Mouse (Mus musculus) small intestine, adult 2 months (tissue): ENCODE results near the gene Ppp1r13l. TPM values are rescaled to one million over a fixed set of nuclear protein-coding genes. Genes with fewer than 3 reads are reported as not detected.

Experiments
- H3K27ac ChIP-seq: fragments of 200-500 bp; 2 replicates; pipeline ENCODE4 v1.5.1; 2012; ENCODE audit warnings: low read depth, low read length, control low read depth, inconsistent platforms; ENCODE audit not compliant: insufficient read depth
- H3K27me3 ChIP-seq: fragments of 200-500 bp; 2 replicates; pipeline ENCODE4 v1.6.1; 2012; ENCODE audit warnings: mild to moderate bottlenecking, moderate library complexity, low read length, inconsistent platforms; ENCODE audit not compliant: control insufficient read depth, insufficient read depth
- H3K36me3 ChIP-seq: fragments of 200-500 bp; 2 replicates; pipeline ENCODE4 v1.6.1; 2012; ENCODE audit warnings: mild to moderate bottlenecking, low read length, control low read depth, inconsistent platforms; ENCODE audit not compliant: control insufficient read depth, insufficient read depth
- H3K4me1 ChIP-seq: fragments of 200-500 bp; 2 replicates; pipeline ENCODE4 v1.6.1; 2012; ENCODE audit warnings: low read length, inconsistent platforms, mixed read lengths; ENCODE audit not compliant: control insufficient read depth, insufficient read depth, insufficient read length
- H3K4me3 ChIP-seq: fragments of 200-500 bp; 2 replicates; pipeline ENCODE4 v1.5.1; 2012; ENCODE audit warnings: low read depth, mild to moderate bottlenecking, control low read depth, inconsistent platforms, low read length, moderate library complexity
- CTCF ChIP-seq: fragments of 200-500 bp; IDR thresholded peaks from 2 replicates; pipeline ENCODE4 v1.5.1; 2012; ENCODE audit warnings: low read depth, mild to moderate bottlenecking, control low read depth, inconsistent platforms, low read length, moderate library complexity, mixed read lengths; ENCODE audit not compliant: insufficient replicate concordance, insufficient read length; ENCODE audit errors: extremely low read depth
- POLR2A ChIP-seq: fragments of 200-500 bp; IDR thresholded peaks from 2 replicates; pipeline ENCODE4 v1.6.1; 2012; ENCODE audit warnings: low read depth, mild to moderate bottlenecking, control low read depth, inconsistent platforms, low read length, moderate library complexity
- WGBS: fragments of 180-500 bp; shearing (Covaris S2); methylation state at CpG from one replicate; pipeline ENCODE4 v1.1.7; 2018; 5-methylcytosine and 5-hydroxymethylcytosine counted together
- polyA plus RNA-seq: library from polyadenylated mRNA; depleted of rRNA; stranded (reverse); fragments of >200 nt; gene quantifications from 2 replicates; pipeline ENCODE4 v1.2.3, GENCODE M21; 2012

Ppp1r13l gene
- polyA plus RNA-seq, 1 experiment: 10.4 TPM

DNA sequence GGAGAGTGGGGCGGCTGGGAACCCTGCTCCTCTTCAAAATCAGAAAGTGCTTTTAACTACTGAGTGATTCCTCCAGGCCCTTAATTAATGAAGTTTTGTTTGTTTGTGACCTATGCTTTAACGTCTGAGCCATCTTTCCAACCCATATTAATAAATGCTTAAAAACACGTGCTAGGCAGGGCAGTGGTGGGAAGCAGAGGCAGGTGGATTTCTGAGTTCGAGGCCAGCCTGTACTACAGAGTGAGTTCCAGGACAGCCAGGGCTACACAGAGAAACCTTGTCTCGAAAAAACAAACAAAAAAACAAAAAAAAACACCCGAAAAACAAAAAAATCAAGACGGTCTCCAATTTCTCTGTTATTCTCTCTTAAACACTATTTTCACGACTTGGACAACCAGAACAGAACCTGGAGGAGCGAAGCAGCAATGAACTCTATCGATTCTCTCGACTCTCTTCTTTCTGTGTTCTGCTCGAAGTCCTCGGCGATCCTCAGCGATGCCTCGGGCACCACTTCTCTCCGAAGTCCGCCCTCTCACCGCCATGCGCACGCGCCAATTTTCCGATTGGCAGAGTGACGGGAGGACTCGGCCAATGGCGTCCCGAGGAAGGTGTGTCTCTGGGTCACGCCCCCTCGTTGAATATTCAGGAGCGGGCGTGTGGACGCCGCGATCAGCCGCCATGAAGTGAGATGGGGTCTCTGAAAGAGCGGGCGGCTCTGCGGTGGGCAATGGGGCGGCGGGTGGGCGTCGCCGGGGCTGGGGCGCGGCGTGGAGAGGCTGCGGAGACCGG lies 22.0 kb downstream of the Ppp1r13l start, which contains the start of gene Ercc2:
Ercc2 (plus strand) TSS at position 634 of the 789 bp plus-strand sequence.
- H3K4me1 ChIP-seq: no peaks in the 10 kb centered on the region
- WGBS: 5% methylated on average over 48 of the region's 48 CpGs
- H3K36me3 ChIP-seq: peaks cover 15% of the 10 kb centered on the region
- TF ChIP-seq CTCF: no peak
- peak; percentile 19; the same call in 1 of the 2 replicates for TF ChIP-seq POLR2A
- H3K27me3 ChIP-seq: no peaks in the 10 kb centered on the region
- H3K4me3 ChIP-seq: peak within 1 kb of the TSS; percentile 90
- H3K27ac ChIP-seq: no peak within 1 kb of the TSS

DNA sequence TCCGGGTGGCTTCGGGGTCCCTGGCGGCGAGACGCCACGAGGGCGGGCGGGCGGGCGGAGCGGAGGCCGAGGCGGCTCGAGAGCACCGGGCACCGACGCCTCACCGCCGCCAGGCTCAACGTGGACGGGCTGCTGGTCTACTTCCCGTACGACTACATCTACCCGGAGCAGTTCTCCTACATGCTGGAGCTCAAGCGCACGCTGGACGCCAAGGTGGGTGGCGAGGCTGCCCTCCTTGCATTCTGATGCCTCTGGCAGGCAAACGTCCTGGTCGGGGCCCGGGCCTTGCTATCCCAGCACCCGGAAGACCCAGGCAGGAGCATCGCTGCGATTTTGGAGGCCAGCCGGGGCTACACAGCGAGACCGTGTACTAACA lies 22.6 kb downstream of the Ppp1r13l start:
- Histone ChIP-seq H3K36me3 (peaks cover 21% of the 10 kb centered on the region), H3K27ac (no peak overlapping the region), H3K27me3 (no peaks in the 10 kb centered on the region), H3K4me3 (peak overlapping the region; percentile 90), H3K4me1 (no peaks in the 10 kb centered on the region)
- WGBS: under 1% methylated on average over 37 of the region's 37 CpGs
- TF ChIP-seq CTCF (no peak), POLR2A (no peak)

DNA sequence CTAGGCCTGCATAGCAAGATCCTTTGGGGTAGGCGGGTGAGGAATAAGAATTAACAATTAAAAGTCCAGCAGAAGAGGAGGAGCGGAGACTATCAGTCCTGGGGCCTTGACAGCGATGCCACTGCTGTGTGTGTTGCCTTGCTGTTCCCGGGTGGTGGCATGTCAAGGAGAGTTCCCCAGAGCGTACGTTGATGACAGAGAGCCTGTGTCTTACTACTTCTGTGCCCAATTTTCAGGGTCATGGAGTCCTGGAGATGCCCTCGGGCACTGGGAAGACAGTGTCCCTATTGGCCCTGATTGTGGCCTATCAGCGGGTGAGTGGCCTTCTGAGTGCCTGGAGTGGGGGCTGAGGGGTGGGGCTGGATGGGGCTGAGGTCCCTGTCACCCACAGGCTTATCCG lies 24.2 kb downstream of the Ppp1r13l start:
- 91% methylated on average over 9 of the region's 9 CpGs for WGBS
- TF ChIP-seq CTCF: no peak
- TF ChIP-seq POLR2A: no peak
- H3K27me3 ChIP-seq: no peaks in the 10 kb centered on the region
- peaks cover 32% of the 10 kb centered on the region for H3K36me3 ChIP-seq
- no peaks in the 10 kb centered on the region for H3K4me1 ChIP-seq
- no peak overlapping the region for H3K4me3 ChIP-seq
- no peak overlapping the region for H3K27ac ChIP-seq

DNA sequence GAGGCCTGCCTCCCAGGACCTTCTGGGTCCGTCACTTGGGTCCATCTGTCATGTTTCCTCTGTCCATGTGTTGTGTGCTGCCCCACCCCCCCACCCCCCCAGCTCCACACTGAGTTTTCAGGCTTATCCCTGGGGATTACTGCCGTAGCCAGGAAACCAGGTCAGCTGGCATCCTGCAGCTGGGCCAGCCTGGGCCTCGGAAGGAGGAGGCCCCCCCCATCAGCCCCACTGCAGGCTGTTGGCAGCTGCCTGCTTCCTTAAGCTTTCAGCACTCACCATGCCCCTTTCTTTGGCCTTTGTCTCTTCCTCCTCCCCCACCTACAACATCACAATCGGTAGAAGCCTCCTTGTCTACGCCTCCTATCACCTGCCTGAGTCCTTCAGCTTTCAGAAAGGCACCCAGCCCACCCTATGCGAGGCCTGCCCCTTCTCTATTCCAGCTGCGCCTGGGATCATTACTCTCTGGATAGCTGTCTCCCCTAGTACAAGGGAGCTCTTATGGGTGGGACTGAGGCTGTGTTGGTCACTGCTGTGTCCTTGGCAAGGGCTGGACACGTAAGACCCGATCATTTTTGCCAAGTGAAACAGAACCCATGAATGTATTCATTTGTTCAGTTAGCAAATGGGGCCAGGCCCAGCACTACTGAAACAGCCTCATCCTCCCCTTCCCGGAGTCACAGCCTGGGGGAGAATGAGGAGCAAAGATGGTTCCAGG lies 29.3 kb downstream of the Ppp1r13l start:
- Histone ChIP-seq H3K4me3 (no peak overlapping the region), H3K27ac (no peak overlapping the region), H3K4me1 (no peaks in the 10 kb centered on the region), H3K36me3 (peaks cover 73% of the 10 kb centered on the region), H3K27me3 (no peaks in the 10 kb centered on the region)
- WGBS: 82% methylated on average over 10 of the region's 10 CpGs
- TF ChIP-seq POLR2A (0 out of 2 replicates have a peak, but pooled peaks have one; percentile 14), CTCF (no peak)

DNA sequence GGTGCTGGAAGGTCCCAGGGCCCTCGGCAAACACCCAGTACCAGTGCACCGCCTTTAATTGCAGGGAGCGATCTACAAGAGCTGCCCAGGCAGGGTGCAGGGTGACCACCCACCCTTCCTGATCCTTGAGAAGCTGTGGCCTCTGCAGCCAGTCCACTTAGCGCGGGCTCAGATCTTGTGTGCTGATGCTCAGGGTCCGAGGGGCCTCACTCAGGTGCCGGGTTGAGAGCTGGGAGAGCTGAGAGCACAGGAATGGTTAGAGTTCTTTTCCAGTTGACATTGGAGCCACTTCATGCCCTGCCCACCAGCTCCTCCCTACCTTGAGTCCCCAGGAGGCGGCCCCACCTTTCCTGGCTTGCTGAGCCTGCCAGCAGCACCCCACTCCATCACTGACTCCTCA lies 34.9 kb downstream of the Ppp1r13l start:
- 87% methylated on average over 8 of the region's 8 CpGs for WGBS
- Histone ChIP-seq H3K4me3 (no peak overlapping the region), H3K27ac (no peak overlapping the region), H3K4me1 (0 out of 2 replicates have a peak, but pooled peaks cover 3% of the 10 kb centered on the region), H3K27me3 (no peaks in the 10 kb centered on the region), H3K36me3 (peaks cover 51% of the 10 kb centered on the region)
- TF ChIP-seq CTCF: no peak
- no peak for TF ChIP-seq POLR2A

DNA sequence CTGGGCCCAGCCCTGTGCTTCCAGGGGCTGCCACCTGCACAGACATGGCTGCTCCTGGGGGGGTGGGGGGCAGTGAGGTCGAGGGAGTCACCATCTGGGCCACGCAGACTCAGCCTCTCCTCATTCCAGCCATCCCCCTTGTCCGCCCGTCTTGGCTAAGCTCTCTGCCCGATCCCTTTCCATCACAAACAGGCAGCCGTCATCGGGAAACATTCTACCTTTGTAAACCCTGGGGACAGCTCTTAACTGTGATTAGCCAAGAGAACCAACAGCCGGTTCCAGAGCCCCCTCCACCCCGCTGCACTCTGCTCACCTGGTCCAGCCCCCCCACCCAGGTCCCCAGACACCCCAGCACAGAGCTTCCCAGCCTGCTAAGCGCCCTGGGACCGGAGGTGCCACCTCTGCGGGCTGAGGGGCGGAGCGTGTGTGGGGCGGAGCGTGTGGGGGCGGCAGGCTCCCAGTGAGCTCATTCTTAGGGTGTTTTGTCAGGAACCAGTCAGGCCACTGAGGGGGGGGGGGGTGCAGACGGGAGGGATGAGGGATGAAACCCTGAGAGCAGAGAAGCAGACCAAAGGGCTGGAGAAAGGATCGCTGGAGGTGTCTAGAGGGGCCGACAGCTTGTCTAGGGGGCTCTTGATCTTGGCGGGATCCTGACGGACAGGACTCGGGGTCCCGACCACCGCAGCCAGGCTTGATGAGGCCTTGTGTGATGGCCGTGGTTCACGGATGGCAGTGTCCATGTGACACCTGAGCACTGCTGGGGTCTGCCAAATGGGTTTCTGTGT lies 40.1 kb downstream of the Ppp1r13l start:
- WGBS: 5% methylated on average over 27 of the region's 27 CpGs

More for the DNA sequence above, 40.1 kb downstream of the Ppp1r13l start:
- Histone ChIP-seq H3K4me3 (peak overlapping the region; percentile 17), H3K36me3 (peaks cover 7% of the 10 kb centered on the region), H3K27ac (no peak overlapping the region), H3K27me3 (peaks cover 7% of the 10 kb centered on the region), H3K4me1 (peaks cover 9% of the 10 kb centered on the region)
- no peak for TF ChIP-seq POLR2A
- no peak for TF ChIP-seq CTCF
